Mouse (Mus musculus): ENCODE results near the gene Aspscr1.
A peak's percentile ranks its signal among the peaks of the same experiment; 100 is the strongest.
"Not testable (repeated sequence)": the region's sequence is repeated elsewhere in the genome, so short reads cannot be mapped to it uniquely, and the experiment has no call there.

Aspscr1 gene

DNA sequence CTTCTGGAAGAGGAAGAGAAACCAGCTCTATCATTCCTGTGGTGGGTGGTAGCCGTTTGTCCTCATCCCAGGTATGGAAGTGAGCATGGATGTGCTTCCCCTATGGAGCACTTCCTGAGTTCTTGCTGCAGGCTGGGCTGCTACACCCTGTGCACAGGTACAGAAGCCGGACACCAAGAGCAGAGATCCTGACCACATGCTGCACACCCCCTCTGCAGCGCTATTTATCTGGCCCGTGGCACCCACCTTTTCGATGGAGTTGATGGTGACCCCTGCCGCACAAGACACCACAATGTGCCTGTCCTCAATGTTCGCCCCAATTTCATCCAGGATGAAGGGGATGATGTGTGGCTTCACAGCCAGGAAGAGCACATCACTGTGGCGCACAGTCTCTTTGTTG lies 30.9 kb upstream of the Aspscr1 start:
- no peak for DNase-seq (ENCODE audit: low spot score in 2 of 2)

DNA sequence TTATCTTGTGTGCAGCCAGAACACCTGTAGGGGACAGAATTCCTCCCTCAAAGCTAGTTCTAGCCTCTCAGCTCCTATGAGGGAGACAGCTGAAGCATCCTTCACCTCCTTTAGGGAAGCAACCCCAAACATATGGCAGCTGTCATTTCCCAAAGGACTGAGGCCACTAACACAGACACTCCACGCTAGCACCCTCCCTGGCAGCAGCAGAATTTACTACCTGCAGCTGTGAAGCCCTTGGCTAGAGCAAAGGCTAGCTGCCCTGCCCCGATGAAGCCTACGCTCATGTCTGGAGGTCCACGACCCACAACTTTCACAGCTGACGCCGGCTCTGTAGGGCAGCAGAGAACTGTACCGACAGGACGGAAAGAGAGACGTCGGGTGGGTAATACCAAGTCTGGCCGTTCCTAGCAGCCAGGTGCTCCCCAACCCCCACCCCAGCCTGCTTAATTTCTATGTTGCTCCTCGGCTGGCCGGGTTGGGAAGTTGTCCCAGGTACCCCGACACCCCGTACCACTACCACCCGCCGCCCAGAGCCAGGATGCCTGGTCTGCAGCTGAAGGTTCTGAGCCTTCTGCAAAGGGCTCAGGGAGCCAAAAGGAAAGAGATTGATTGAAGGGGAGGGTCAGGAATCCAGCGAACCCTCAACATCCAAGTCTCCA lies 29.7 kb upstream of the Aspscr1 start:
- DNase-seq (ENCODE audit: low spot score in 2 of 2) = no peak

DNA sequence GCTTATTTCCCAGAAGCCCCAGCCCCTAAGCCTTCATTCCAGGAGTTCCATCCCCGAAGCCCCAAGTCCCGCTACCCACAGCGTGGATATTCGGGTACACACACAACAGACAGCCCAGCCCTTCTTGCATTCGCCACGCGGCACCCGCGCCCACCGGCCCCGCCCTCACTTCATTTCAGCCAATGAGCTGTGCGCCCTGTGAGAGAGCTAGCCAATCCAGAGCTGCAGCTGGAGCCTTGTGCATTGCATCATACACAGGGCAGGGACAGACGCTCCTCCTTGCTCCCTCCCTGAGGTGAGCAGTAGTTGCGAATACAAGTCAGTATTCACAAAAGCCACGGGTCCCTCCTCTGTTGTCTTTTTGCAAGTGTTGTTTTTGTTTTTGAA lies 29.2 kb upstream of the Aspscr1 start, which contains the start of gene Pycr1:
Gene Pycr1 (minus strand): TSS at position 169 of the 387 bp plus-strand sequence.
- DNase-seq (ENCODE audit: low spot score in 2 of 2) = peak; percentile 96

DNA sequence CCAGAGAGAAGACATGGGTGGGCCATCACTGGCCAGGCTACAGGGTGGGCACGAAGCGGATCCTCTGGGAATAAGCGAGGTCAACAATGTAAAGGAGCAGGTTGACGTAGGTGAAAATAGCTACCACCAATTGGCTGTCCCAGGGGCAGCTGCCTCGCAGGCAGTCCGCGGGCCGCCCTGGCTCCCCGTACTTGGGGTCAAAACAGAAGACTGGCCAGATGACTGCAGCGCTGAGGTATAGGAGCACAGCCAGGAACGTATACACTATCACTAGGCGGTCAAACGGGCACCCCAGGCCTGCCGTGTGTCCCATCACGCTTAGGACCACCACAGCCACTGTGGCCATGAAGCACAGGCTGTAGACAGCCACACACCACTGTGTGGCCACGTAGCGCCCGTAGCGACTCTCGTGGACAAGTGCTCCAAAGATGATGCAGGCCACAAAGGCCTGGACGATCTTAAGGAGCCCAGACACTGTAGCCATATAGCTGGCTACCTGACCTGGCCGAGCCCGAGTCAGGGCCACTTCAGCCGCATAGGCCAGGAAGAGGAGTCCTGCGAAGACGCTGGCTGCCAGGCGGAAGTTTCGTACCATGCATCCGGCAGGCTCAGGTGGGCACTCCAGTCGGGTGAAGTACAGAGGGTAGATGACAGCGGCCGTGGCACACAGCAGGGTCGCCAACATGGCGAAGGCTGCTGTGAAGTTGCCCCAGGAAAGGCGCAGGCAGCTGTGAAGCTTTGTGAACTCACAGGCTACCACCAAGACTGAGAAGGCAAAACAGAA lies 25.5 kb upstream of the Aspscr1 start:
- no peak for DNase-seq (ENCODE audit: low spot score in 2 of 2)

DNA sequence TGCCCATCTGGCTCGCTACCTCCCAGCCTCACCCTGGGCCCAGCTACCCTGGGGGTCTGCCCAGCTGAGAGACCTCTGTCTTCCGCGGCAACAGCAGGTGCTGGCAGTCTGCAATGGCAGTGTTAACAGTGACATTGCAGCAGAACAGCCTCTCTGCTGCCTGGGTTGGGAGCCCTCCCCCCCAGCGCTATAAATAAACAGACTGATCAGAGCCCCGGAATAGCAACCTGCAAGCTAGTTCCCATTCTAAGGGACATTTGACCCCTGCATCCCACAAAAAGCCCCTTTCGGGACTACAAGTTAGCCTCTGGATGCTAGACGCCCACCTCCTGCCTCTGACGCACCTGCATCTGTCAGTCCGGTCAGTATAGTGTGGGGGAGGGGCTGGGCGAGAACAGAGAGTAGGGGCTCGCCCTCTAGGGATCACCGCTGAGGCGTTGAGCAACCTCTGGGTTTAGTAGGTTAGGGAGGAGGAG lies 24.7 kb upstream of the Aspscr1 start, which contains the start of gene Myadml2:
Gene Myadml2 (minus strand): TSS at position 158 of the 476 bp plus-strand sequence.
- peak; percentile 59 to 69 for DNase-seq (ENCODE audit: low spot score in 2 of 2)

DNA sequence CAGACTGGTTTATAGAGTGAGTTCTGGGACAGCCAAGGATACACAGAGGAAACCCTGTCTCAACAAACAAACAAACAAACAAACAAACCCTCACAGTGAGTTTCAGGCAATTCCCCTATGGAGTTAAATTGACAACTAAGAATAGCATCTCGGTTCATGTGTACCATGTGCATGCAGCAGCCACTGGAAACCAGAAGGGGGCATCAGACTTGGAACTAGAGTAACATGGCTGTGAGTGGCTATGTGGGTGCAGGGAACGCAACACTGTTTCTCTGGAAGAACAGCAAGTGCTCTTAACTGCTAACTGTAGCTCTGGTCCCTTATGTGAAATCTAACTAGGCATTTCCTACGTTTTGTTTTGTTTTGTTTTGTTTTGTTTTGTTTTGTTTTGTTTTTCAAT lies 20.9 kb upstream of the Aspscr1 start:
- DNase-seq (ENCODE audit: low spot score in 2 of 2) = no peak

DNA sequence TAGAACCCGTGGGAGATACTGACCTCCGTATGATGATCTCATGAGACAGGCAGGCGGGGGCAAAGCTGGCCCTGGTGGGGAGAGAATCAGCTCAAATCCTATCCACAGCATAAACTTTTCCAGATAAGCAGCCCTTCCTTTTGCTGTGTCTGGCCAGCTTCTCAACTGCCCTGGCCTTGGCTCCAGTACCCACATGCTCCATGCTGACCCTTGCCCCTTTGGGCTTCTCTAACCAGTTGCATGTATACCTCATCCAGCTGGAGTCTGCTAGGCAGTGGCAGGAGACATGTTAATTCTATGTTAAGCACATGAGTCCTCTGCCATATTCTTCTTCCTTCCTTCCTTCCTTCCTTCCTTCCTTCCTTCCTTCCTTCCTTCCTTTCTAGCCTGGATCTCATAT lies 18.0 kb upstream of the Aspscr1 start:
- no peak for DNase-seq (ENCODE audit: low spot score in 2 of 2)

DNA sequence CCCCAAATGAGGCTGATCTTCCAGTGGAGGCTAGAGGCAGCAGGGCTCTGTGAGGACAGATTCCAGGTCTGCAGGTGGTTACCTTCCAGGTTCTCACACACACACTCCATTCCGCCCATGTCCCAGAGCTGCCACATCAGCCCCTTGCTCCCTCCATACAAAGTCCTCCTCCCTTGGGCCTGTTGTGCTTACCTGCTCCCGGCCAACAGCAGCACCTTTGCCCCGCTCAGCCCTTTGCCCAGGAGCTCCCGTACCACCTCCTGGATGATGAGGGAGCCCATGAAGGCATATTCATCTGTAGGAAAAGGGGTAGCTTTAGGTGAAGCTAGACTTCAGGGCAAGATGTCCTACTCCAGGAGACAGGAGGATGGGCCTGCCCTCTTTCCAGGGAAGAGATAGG lies 15.5 kb upstream of the Aspscr1 start:
- DNase-seq (ENCODE audit: low spot score in 2 of 2) = no peak

DNA sequence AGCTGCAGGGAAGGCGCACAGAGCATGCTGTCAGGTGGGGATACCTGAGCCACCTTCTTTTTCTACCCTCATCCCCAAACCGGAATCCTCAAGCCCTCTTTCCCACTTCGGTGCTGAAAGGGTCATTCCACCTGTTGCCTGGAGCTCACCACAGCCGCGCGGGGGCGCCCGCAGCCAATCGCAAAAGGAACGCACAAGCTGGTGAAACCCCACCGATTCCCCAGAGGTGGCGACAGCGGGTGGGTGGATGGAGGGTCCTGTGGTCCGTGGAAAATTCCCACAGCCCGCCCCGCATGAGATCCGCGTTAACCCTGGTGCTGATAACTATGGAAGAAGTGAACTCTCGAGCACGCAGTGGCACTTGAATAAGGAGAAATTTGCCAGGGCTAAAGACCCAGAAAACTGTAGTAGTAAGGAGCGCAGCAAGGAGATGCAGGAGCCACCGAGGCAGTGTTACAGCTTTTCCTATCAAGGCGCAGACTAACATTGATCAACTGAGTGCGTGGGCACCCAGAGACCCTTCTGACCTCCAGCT lies 13.8 kb upstream of the Aspscr1 start:
- DNase-seq (ENCODE audit: low spot score in 2 of 2) = peak; percentile 80 to 86

DNA sequence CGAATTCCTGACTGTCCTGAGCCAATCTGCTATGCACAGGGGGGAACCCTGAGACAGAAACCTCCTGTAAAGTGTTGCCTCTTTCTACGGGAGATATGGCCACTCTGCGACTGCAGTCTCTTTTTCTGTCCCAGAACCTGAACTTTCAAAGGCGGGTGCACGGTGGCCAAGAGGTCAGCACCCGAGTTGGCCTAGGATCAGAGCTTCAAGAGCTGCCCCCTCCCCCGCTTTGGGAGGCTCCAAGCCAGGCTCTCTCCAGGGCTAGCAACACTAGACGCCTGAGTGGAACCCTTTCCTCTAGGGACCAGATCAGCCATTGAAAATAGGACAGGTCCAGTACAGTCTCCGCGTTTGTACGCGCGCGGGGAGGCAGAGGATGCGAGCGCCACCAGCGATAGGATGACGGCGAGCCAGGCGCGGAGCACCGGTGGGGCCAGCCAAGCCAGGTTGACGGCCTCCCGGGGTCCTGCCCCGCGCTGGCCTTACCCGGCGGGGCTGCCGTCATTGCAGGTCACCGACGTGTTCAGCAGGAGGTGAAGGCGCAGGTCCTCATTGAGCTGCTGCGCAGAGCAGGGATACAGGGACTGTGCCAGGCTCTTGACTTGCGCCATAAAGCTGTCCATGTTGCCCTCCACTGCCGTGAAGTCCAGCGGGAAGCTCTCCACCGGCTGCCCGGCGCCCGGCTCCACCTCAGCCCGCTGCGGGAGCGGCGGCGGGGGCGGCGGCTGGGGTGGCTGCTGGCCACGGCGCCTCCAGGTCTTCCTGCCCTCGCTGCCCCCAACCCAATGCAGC lies 13.1 kb upstream of the Aspscr1 start:
- DNase-seq (ENCODE audit: low spot score in 2 of 2) = no peak

DNA sequence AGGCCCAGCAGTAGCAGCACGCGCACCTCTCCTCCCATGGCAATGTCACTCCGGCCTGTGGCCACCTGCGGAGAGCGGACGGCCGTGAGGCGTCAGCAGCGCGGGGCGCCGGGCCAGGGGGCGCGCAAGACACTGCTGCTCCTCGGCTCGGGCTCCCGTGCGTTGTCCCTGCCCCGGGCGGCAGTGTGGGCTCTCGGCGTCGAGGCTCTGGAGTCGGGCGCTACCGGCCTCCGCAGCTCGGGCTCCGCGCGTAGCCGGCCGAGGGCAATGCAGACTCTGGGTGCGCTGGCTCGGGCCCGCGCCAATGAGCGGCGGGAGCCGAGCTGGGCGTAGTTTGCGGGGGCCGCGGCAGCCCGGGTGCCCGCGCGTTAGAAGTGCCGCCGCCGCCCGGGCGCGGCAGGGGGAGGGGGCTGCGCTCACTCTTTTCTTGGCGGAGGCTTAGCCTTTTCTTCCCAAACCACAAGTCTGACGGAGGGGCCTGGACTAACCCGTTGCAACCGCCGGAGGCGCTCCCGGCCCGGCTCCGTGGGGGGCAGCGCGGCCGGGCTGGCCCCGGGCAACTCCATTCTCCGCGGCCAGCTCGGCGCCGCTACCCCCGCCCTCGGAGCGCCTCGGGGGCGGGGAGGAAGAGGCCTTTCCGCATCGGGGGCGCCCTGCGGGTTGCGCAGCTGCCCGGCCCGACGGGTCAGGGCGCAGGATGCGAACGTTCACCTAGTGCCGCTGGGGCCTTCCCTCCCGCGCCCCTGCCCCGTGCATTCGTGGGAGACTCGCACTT lies 12.3 kb upstream of the Aspscr1 start:
- DNase-seq (ENCODE audit: low spot score in 2 of 2) = no peak

DNA sequence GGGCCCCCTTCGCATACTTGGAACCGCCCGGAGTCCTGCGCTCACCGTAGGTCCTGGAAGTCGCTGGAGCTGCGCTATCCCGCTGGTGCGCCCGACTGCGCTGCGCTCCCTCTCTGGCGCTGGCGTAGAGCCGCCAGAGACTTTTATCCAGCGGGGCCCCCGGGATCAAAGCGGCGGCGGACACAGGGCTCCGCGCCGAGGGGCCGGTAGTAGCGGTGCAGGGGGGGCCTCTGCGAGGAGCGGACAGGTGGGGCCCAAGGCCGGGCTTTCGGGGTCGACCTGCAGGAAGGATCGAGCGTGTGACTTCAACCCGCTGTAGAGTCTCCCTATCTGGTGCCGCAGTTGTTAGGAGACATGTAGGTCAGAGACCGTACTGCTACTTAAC lies 11.7 kb upstream of the Aspscr1 start, which contains the start of gene Notum:
Gene Notum (minus strand): TSS at position 100 of the 385 bp plus-strand sequence.
- no peak for DNase-seq (ENCODE audit: low spot score in 2 of 2)

DNA sequence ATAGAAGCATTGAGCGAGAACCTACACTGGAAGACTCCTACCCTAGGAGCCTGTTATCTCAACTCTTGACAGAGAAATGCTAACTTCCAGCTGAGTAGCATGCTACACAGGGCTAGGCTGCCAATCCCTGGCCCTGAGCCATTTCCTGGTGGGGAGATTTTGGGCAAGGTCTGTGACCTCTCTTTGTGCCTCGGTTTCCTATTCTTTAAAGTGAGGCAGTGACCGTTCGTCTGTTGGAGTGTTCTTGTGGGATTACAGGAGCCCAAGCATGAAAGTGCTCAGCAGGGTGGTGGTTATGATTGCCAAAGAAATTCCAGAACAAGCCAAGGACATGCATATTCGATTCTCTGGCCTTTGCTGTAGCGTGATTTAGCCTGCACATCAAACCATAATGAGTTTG lies 10.0 kb upstream of the Aspscr1 start:
- DNase-seq (ENCODE audit: low spot score in 2 of 2) = no peak

DNA sequence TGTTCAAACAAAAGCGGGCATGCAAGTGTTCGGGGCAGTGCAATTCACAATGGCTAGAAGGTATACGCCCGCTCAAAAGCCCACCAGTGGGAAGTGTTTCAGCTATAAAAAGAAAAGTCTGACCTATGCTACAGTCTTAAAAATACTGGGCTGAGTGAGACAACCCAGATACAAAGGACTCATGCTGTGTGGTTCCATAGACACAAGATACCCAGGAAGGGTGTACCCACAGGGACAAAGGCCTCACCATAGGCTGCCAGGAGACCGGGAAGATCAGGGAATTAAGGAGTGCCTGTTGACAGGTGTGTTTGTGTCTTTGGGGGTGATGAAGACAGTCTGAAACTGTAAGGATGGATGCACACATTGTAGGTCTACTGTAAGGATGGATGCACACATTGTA lies 9.1 kb upstream of the Aspscr1 start:
- no peak for DNase-seq (ENCODE audit: low spot score in 2 of 2)

DNA sequence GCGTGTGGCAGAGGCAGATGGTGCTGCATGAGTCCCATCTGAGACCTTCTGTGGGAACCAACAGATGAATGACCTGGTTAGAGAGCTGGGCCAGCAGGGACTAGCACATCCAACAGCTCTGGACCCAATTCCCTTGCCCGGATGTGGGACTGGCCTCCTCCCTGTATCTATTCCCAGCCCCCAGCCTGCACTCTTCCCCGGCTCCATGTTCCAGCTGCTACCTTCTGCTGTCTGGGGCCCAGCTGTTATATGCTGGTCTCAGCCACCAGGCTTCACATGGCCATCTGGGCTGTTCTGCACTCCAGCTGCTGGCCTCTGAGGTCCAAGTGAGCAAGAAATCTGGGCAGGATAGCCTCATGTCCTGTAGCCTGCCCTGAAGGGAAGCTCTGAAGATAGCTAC lies 7.4 kb upstream of the Aspscr1 start:
- no peak for DNase-seq (ENCODE audit: low spot score in 2 of 2)

DNA sequence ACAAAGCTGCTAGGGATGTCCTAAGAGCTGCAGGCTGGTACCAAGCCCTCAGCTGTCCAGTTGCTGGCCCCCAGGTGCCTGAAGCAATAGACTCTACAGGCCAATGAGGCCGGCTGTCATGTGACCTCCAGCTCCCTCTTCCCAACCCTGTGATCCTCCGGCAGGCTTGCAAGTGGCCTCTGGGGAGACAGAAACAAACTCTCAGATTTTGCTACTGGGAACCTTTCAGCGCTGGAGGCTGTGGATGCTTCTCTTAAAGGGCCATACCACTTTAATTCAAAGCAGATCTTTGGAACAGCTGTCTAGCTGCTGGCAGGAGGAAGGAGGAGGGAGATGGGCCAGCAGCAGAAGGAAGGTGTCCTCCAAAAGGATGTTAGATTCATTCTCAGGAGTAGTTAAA lies 6.2 kb upstream of the Aspscr1 start:
- DNase-seq (ENCODE audit: low spot score in 2 of 2) = no peak

DNA sequence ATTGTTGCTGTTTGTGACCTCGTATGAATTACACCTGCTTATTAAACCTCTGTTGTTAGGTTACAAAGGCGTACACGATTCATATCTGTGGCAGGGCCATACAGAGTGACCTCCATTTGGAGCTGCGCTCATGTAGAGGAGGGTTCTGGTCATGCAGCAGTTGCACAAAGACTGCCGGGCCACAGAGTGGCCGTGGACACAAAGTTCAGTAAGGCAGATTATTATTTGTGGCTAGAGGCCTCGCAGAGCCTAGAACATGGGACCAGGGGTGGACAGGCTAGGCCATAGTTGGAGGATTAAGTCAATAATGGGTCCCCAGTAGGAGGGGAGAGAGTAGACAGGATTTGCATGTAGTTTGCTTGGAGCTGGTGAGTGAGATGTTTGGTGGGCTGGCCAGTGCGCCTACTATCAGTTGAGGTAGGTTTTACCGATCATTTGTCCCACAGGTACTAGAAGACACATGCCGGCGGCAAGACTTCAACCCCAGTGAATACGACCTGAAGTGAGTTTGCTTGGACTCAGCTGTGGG lies 885 bp downstream of the Aspscr1 start:
- DNase-seq (ENCODE audit: low spot score in 2 of 2) = no peak

DNA sequence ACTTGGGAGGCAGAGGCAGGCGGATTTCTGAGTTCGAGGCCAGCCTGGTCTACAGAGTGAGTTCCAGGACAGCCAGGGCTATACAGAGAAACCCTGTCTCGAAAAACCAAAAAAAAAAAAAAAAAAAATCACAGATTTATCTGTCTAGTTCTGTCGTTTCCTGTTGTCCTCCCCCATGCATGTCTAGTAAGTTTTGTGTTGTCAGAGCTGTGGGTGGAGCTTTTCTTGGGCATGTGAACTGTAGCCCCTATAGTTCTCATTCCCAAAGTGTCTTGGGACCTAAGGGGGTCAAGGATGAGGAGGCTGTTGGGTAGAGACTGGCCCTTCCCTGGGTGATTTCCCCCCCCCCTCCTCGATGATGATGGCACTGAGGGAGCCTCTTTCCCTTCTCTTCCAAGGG lies 3.1 kb downstream of the Aspscr1 start:
- DNase-seq (ENCODE audit: low spot score in 2 of 2) = not testable (repeated sequence)

DNA sequence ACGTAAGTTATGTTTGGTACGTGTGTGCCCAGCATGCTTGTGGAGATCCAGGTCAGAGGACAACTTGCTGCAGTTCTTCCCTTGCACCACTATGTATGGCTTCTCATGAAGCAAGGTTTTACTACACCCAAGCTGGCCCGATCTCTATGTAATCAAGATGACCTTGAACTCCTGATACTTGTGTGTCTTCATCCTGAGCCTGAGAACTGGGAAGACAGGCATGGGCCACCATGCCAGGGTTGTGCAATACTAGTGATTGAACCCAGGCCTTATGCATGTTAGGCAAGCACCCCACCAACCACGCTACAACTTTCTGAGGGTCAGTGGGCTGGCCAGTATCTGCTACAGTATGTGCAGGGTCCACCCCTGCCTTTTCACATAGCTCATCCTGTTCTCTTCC lies 4.2 kb downstream of the Aspscr1 start:
- DNase-seq (ENCODE audit: low spot score in 2 of 2) = no peak

DNA sequence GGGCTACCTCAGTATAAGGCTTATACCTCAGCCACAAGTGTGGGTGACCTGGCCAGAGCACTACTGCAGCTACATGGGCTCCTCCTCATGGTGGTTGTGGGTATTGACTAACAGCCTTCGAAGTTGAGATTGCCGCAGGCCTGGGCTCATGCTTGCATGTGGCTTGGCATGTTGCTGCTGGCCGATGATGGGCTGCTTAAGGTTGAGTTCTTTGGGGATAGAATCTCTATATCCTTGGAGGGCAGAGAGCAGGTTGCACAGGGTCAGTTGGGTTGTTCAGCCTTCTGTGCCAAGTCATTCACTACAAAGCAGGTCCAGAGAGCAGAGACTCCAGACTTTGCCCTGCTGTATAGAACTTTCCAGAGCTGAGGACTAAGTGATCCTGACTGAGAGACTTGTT lies 7.1 kb downstream of the Aspscr1 start:
- no peak for DNase-seq (ENCODE audit: low spot score in 2 of 2)

DNA sequence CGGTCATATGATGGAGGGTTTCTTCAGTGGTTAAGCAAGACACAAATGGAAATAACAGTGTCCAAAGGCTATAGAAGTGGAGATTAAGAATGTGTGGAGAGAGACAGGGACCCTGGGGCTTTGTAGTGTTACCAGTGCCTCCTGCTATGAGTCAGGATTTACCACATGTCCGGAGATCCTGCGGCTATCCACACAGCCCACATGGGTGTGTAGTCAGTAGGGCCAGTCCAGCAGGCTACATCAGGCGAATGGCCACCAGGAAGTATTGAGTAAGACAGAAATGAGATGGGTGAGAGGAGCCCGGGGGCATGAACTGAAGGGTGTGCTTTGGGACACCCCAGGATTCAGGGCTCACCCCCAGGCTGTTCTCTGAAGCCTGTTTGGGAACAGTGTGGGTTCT lies 9.9 kb downstream of the Aspscr1 start:
- DNase-seq (ENCODE audit: low spot score in 2 of 2) = no peak
